Mouse (Mus musculus) bone marrow macrophage, adult 2 months (primary cell): ENCODE data around the gene Med8.

Experiments used
- CTCF ChIP-seq: IDR thresholded peaks from 2 replicates; pipeline ENCODE4 v1.5.1; 2012; ENCODE audit warnings: low read depth, mild to moderate bottlenecking, low read length, moderate library complexity
- POLR2A ChIP-seq: IDR thresholded peaks from 2 replicates; pipeline ENCODE4 v1.6.1; 2012; ENCODE audit warnings: mild to moderate bottlenecking, low read depth, low read length, borderline replicate concordance

- TF ChIP-seq POLR2A: no peak
- no peak for TF ChIP-seq CTCF
Measured at GRCm38 (mm10) chr4:118401918-118402317, 7.2 kb upstream of the Med8 start.
